Mouse (Mus musculus) embryo, embryonic 10.5 days (tissue): ENCODE data around the gene Pex5l.

Experiments used
- DNase-seq: peaks from one replicate; pipeline ENCODE4 v3.0.0-alpha.2; 2015; ENCODE audit warnings: low spot score

Pex5l gene

DNA sequence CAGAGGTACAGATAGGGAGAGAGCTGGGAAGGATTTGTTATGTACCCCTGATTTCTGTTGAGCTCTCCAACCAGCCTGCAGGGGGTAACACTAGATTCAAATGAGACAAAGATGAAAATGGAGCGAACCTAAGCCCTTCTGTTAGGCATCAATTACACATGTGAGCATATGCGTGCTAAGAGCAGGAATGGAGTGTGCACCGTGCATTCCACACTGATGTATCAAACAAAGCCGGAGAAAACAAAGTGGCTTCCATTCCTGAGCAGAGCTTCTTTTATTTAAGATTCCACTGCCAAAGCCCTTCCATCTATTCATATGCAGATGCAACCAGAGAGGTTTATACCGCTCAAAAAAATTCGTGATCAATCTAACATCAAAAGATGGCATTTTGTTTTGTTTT is 79.5 kb downstream of the Pex5l start:
- DNase-seq, result no peak

DNA sequence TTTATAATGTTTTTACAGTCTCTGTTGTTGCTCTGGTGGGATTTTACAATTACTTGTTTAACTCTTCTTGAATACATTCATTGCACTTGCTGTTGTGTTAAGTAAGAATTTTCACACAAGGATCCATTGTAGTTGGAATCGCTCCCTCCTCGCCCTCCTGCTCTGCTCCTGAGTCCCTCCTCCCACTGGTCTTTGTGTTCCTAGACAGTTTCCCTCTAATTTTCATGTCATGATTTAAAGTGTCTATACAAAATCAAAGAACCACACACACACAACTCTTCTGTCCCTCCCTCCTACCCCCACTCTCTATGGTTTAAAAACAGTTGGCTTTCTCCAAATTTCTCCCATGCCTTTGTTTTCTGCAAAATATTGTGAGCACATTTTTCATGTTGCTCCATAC is 81.6 kb downstream of the Pex5l start:
- DNase-seq, result no peak

DNA sequence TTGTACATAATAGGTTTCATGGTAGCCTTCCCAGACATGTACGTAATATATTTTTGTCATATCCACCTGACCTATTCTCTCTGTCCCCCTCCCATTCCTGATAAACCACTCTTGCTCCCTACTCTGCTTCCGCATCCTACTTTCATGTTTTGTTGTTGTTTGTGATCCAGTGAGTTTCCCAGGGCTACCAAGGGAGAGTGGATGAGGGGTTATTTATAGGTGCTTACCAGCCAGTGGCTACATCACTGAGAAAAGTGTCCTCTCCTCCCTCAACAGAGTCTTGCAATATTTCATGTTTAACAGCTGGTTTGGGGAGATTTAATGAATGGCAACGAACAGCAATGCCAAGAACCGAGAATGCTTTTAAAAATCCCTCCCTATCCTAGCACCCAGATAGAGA is 82.0 kb downstream of the Pex5l start:
- DNase-seq, result no peak

DNA sequence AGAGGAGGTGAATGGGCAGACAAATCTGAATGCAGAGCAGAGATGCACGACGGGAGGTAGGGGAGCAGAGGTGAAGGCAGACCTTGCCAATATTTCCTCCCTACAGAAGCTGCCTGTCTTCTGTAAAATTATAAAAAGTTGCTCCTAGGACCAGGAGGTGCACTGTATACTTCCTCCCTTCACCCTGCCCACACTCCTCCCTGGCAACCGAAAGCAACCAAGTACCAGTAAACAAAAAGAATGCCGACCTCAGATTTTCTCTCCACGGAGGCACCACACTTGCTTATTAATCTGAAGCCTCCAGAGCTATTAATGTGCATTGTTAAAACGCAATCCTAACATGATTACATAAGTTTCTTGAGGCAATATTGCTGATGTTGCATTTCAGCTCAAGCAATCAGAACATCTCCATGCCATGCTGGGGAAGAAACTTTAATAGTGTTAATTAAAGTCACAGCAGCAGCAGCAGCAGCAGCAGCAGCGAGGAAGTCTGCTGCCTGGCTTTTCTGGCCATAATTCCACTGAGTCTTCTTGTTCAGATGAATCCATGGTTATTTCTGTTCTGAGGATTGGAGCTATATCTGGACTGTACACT is 82.6 kb downstream of the Pex5l start:
- no peak for DNase-seq

DNA sequence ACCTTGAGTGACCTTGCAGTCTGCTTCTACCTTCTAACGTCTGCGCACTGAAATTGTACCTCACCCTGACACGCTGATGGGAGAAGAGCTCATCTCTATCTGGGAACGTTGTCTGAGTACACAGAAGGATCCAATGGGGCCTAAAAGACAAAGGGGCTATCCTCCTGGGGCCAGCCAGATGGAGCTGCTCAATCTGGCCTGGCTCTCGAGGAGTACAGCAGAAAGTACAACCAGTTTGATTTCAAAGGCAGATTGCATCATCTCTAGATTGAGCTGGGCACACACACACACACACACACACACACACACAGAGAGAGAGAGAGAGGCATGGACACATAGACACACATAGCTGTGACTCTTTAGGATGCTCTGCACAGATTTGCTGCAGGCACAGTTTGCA is 94.7 kb downstream of the Pex5l start:
- DNase-seq, result peak; percentile 12

DNA sequence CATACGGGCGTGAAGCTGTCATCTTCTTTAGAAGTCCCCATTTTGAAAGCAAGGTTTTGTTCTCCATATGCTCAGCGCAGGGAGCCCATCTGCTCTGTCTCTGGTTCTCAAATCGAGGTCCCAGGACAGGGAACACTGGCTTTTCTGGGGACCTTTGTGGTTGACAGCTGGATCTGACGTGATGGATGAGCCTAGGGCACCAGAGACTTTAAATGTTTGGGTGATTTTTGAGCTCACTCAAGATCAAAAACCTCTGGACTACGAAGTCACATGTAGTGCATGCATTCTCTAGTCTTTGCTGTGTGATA is 98.3 kb downstream of the Pex5l start:
- peak; percentile 5 for DNase-seq

DNA sequence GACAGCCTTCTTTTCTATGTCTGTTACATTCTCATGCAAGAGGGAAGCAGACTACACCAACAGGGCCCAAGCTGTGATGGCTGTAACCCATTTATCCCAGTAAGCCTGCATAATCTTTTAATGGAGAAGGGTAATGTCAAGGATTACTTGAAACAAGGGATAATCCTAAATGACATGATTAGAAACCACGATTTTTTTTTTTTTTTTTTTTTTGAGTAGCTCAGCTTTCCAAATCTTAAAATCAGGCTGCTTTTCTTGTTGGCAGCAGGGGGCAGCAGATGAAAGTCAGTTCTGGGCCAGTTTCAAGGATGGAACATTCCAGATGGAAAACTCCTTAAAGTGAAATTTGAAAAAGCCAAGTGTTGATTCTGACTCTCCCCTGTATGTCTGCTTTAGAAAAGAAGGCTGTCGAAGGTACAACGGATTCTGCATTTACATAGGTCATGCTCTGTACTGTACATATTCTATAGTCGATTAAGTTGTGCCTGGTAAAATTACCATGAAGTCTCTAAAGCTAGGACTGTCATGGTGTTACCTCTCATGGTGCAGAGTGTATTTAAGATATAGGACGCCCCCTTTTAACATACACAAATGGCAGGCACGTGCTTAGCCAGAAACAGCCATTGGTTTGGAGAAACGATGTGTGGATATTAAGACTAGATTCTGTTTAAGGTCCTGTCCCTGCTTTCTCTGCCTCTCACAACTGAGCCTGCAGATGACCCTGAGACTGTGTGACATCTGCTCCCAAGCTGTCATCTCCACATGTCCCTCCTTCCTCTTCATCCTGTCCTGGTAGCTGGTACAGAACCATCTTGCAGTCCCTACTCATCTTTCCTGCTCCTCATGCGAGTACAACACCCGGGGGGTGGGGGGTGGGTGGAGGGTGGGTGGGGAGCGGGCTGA is 98.9 kb downstream of the Pex5l start:
- peak; percentile 29 for DNase-seq

DNA sequence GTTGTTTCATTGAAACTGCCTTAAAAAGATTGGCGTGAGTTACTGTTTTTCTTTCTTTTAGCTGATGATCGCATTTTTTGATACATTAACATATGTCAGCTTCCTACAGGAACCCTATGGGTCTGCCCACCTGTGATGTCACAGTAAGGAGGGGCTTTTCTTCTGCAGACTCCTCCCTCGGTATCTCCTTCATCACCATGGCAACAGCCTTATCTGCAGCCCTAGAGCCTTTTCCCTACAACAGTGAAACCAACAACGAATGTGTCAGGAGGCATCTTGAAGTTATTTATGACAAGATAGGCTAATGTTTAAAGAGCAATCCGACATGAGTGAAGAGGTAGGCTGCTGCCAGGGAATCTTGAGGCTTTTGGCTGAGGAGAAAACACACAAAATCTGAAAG is 118.5 kb downstream of the Pex5l start:
- DNase-seq, result peak; percentile 37

DNA sequence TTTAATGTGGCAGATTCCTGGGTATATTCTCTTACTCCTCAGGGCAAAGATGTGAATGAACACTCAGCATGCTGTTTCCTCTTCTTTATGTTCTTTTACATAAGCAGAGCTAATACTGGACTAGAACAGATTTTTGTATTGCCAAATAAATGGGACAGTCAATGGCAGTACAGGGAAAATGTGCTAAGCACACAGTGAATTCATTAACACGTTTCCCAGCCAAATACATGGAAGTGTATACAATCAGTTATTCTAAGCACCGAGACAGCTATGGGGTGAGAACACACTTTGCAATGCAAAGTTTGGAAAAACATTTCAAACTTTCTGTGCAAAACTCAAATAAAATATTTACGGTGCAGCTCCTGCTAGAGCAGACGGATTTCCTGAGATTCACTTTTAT is 139.1 kb downstream of the Pex5l start:
- no peak for DNase-seq

DNA sequence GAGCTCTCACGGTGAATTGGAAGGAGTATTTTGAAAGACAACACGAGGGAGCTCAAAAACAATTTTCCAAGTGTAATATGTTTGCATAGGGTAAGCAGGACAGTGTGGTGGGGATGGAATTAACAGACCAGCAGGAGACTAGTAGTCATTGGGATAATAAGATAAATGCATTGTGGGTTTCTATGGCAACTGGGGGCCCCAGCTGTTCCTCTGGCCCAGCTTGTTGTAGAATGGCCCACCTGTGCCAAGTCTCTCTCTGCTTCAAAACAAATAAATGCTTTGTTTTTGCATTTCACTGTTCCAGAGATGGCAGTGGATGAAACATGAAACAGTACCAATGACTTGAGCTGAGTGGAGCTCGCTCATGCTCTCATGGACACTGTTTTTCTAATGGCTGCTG is 141.3 kb downstream of the Pex5l start:
- peak; percentile 14 for DNase-seq

DNA sequence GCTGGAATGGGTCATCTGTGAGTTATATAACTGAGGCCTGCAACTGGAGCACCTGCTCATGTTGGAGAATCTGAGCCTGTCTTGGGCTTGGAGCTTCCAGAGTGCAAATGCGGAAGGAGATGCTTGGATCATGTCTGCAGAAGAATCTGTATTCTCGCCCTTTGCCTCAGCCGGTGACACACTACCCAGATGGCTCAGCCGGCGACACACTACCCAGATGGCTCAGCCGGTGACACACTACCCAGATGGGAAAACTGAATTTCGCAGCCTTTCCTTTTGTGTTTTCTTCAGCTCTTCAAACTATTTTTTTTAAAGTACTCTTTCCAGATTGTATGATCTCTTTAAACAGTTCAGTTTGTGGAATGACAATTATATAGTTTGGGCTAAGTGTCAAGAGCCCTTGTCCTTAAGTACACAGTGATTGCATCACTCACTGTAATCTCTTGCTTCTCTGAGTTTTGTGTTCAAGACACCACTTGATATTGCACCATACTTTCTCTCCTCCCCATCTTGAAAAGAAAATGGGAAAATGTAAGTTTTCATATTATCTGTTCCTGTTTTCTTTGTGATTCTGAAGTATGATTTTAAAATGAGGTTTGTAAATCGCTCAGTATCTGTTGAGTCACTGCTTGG is 142.5 kb downstream of the Pex5l start:
- no peak for DNase-seq

DNA sequence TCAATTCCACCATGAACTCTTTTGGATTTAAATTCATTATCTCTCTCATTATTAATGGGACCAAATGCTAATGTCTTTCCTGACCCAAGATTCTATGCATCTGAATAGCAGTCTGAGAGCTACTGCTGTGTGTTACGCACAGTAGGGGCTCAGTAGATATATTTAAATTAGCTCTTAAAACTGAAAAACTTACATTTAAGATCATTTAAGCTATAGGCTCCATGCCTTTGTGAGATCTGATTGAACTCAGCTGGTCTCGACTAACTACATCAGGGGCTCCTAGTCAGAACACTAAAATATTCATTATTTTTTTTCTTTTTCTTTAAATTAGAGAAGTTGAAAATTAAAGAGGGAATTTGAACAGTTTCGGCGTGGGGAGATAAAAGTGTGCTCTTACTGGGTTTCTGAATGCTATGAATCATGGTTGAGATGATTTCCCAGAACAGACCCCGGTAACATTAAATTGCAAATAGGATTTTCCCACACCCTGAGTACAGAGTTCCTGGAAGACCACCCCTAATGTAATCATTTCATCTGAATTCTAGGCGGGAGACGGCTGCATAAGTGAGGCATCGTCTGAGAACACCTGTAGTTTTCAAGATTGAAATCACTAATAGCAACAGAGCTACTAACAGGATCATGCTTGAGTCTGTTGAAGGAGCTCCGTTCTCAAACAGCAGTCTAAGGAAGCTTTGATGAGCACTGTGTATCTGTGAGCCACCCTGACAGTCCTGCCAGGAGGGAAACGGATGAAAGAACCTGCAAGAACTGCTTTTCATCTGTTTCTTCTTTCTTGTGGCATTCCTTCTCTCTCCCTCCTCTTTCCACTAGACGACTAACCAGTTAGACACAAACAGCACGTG is 151.1 kb downstream of the Pex5l start:
- no peak for DNase-seq

DNA sequence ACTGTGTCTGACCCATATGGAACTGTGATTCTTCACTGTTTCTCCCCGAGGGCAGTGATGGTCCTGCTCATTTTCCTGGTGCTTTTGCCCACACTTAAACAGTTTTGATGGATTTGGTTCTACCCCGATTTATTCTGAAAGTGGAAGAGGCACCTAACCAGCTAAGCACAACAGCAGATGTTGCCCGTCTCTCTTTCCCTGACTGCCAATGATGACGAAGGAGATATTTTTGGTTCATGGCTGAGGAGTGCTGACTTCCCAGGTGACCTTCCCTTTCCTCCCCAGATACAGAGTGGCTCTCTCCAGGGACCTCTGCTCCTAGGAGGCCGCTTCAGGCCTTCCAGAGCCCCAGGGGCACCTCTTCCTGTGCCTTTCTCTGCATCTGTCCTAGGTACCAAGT is 155.2 kb downstream of the Pex5l start:
- no peak for DNase-seq

DNA sequence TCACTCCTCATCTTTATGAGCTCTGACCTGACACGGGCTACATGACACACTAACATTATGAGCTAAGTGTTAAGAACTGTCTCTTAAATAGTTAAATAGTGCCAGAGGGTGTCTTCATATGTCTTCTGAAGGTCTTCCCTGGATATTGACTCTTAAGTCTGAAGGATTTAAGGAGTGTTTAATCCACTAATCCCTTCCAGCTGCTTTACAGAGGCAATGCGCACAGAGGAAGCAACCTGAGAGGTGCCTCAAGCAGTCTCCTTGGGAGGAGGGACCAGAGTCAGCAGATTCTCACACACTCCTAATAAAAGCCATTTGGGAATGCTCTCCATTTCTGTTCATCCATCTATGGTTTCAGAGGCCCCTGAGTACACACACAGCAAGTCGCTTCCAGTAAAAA is 157.9 kb downstream of the Pex5l start:
- DNase-seq, result peak; percentile 57

DNA sequence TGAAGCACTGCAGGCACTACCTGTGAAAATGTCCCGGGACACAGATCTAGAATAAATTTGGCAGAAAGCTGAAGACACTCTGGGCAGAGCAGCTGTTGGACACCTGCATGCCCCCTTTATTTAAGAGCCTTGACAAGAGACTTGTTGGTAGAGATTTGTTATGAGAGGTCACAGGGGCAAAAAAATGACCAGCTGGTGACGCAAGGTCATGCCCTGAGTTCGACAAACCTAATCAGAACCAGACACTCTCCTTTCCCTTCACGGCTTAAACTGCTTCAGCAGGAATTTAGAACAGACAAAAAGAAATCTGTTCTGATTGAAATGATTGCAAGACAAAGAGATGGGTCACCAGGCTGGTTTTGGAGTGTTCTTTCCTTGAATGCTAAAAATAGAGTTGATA is 163.1 kb downstream of the Pex5l start:
- peak; percentile 74 for DNase-seq

DNA sequence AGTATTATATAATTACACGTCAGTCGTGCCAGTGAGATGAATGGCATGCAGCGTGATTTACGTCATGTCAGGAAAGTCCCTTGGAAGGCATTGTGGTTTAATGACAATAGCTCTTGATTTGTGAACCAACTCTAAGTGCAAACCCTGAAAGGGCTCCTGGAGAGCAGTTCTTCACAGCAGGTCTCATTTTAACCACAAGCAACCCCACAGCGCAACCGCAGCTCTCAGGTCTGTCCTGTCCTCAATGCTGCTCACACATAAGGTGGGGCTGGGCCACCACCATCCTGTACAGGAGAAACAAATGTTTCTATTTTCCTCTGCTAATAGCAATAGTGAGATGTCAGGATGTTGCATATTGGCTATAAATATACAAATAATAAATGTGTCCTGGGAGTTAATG is 163.8 kb downstream of the Pex5l start:
- peak; percentile 33 for DNase-seq

DNA sequence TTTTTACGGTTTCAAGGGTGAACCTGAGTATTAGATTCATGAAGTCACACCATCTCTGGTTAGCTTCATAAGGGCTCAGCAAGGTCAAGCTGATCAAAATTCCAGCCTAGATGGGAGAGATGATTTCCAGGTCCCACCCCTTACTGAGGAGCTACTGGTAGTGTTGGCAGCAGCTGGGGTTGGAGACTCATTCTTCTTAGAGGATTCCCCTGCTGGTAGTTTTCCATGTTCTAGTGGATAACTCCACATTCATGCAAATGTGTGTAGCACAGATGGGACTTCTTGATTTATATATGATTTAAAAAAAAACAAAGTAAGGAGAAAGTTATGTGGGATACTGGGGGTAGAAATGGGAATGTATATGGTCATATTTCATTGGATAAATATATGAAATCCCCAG is 172.8 kb downstream of the Pex5l start:
- DNase-seq, result no peak

DNA sequence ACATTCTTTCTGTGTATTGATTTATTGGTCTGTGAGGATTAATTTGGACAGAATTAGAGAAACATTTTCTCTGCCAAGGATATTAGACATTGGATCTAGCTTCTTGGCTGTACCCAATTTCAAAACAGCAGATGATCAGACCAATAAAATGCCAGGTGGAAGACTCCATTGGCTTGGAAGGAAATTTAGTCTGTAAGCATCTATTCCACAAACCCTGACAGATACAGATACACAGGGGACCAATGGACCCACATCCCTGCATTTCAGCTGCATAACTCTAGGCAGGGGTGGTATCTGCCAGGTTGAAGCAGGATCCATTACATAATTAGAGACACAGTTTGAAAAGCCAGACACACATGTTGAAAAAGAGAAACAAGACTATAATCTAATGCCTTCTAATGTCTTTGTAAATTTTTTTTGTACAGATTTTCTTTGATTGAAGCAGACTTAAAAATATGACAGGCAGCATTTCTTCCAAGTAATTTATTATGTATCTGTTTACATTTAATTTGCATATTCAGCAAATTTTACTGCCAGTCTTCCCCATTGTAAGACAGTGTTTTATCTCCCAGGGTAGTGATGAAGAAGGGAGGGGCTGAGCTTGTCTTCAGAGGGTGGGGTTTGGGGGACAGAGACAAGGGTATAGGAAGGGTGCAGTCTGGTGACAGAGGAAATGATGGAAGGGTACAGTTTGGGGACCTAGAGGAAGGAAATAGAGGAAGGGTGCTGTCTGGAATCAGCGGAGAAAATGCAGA is 174.2 kb downstream of the Pex5l start:
- DNase-seq, result no peak

DNA sequence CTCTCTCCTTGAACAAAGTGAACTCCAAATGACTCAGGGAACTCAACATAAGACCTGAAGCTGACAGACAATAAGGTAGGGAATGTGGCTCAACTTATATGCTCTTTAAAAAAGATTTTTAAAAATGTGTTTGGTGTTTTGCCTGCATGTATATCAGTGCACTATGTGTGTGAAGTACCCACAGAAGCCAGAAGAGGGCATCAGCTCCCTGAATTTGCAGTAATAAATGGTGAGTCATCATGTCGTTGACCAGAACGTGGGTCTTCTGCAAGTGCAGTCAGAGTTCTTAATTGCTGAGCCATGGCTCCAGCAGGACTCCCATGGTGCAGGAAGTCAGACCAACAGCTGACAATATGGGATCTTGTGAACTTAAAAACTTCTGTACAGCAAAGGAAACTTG is 177.5 kb downstream of the Pex5l start:
- peak; percentile 79 for DNase-seq

DNA sequence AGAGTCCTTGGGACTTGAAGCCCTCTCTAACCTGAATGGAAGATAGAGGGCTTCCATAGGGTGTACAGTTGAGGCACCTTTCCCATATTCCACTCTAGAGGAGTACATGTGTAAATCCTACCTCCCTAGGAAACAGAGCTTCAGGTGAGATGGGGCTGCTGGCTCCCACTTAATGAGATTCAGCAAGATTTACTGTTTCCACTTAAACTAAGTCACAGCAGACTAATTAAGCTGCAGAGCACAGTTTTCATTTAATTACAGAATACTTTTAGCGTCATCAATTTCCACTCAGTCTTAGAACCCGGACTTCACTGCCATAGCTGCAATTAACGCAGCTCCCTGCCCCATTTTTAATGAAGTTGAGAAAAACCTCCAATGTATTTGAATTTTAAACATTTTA is 181.6 kb downstream of the Pex5l start:
- no peak for DNase-seq

DNA sequence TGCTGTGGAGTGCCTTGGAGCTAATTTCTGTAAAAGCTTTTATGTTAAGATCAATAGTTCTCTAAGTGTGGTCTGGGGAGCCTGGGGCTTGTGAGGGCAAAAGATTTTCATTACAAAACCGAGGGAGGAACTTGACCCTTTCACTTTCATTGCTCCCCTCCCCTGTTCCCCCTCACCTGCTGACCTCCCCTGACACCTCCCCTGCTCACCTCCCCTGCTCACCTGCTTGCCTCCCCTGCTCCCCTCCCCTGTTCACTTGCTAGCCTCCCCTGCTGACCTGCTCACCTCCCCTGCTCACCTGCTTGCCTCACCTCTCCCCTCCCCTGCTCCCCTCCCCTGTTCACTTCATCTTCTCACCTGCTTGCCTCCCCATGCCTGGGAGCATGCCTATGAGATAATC is 191.7 kb downstream of the Pex5l start:
- DNase-seq, result no peak

DNA sequence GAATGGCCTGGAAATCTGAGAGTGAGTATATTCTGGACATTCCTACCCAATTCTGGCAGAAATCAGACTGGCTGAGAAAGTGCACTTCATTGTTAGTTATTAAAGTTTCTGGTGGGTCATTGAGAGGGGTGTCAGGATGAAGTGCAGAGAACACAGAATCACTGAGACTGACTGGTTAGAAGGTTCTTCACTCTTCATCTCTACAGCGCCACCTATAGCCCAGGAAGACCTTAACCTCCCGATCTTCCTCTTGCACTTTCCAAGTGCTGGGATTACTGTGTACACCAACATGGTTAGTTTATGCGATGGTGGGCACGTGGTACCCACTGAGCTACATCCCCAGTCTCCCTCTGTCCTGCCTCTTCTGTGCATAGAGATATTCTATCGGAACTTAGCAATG is 195.6 kb downstream of the Pex5l start:
- no peak for DNase-seq
